Mouse (Mus musculus) kidney, embryonic 16.5 days (tissue): ENCODE data around the gene Zfp872. TPM values are rescaled to one million over a fixed set of nuclear protein-coding genes. Genes with fewer than 3 reads are reported as not detected.

Source experiments
- polyA plus RNA-seq: library from polyadenylated mRNA; unstranded; fragments of >200 nt; fragmentation: Nextera tagmentation; extraction: Ambion mirVana; gene quantifications from 2 replicates; pipeline ENCODE4 v1.2.1, GENCODE M21; 2015

Zfp872 gene
- polyA plus RNA-seq, 1 experiment from 2014 or later = 0.20 TPM

Other genes with a start within 250 kb of the Zfp872 start
- gene Swsap1, start 232.3 kb upstream of the Zfp872 start, polyA plus RNA-seq = 9.0 TPM in 2 replicates
- gene Epor, start 224.6 kb upstream of the Zfp872 start, polyA plus RNA-seq = 11.8 and 15.7 TPM in 2 replicates
- 33.9 and 34.2 TPM in 2 replicates for gene Rgl3, start 198.6 kb upstream of the Zfp872 start, polyA plus RNA-seq
- gene Ccdc151, start 185.5 kb upstream of the Zfp872 start, polyA plus RNA-seq = 1.9 TPM in 2 replicates
- 157 and 161 TPM in 2 replicates for gene Prkcsh, start 185.3 kb upstream of the Zfp872 start, polyA plus RNA-seq
- 0.10 and 0.37 TPM in 2 replicates for gene Elavl3, start 136.1 kb upstream of the Zfp872 start, polyA plus RNA-seq
- not detected in 2 replicates for gene Gm49318, start 116.8 kb upstream of the Zfp872 start, polyA plus RNA-seq
- gene Zfp653, start 116.7 kb upstream of the Zfp872 start, polyA plus RNA-seq = 11.6 and 14.2 TPM in 2 replicates
- 54.4 and 62.7 TPM in 2 replicates for gene Ecsit, start 102.7 kb upstream of the Zfp872 start, polyA plus RNA-seq
- 13.3 and 49.9 TPM in 2 replicates for gene Cnn1, start 88.9 kb upstream of the Zfp872 start, polyA plus RNA-seq
- 195 and 203 TPM in 2 replicates for gene Elof1, start 70.9 kb upstream of the Zfp872 start, polyA plus RNA-seq
- gene Acp5, start 52.4 kb upstream of the Zfp872 start, polyA plus RNA-seq = 5.8 and 6.7 TPM in 2 replicates
- 70.2 and 72.4 TPM in 2 replicates for gene Pigyl, start 31.2 kb upstream of the Zfp872 start, polyA plus RNA-seq
- 20.0 and 21.7 TPM in 2 replicates for gene Zfp809, start 37.6 kb downstream of the Zfp872 start, polyA plus RNA-seq
- 4.9 and 5.2 TPM in 2 replicates for gene Zfp599, start 71.8 kb downstream of the Zfp872 start, polyA plus RNA-seq
- 20.7 and 23.0 TPM in 2 replicates for gene Zfp810, start 119.6 kb downstream of the Zfp872 start, polyA plus RNA-seq
- gene Anln, start 201.1 kb downstream of the Zfp872 start, polyA plus RNA-seq = 45.9 and 48.1 TPM in 2 replicates
- gene 9530077C05Rik, start 223.4 kb downstream of the Zfp872 start, polyA plus RNA-seq = 4.3 and 4.8 TPM in 2 replicates